Mouse (Mus musculus) midbrain, embryonic 10.5 days (tissue): ENCODE data around the gene Gm21976. TPM values are rescaled to one million over a fixed set of nuclear protein-coding genes. Genes with fewer than 3 reads are reported as not detected.
A peak's percentile ranks its signal among the peaks of the same experiment; 100 is the strongest.

ENCODE experiments used
- DNase-seq: peaks from one replicate; pipeline ENCODE4 v3.0.0-alpha.2; 2017; ENCODE audit warnings: low spot score
- H3K27ac ChIP-seq: fragments of 300-500 bp; sonication (generic); replicated peaks from 2 replicates; pipeline ENCODE4 v1.5.1; 2016; ENCODE audit warnings: mild to moderate bottlenecking
- H3K27me3 ChIP-seq: fragments of 300-500 bp; sonication (generic); 2 replicates; pipeline ENCODE4 v1.6.1; 2016; ENCODE audit warnings: low read depth, mild to moderate bottlenecking; ENCODE audit not compliant: poor library complexity, severe bottlenecking
- H3K36me3 ChIP-seq: fragments of 300-500 bp; sonication (generic); 2 replicates; pipeline ENCODE4 v1.6.1; 2016; ENCODE audit warnings: mild to moderate bottlenecking, moderate library complexity
- H3K4me1 ChIP-seq: fragments of 300-500 bp; sonication (generic); 2 replicates; pipeline ENCODE4 v1.6.1; 2016
- H3K4me3 ChIP-seq: fragments of 300-500 bp; sonication (generic); 2 replicates; pipeline ENCODE4 v1.5.1; 2016; ENCODE audit warnings: mild to moderate bottlenecking, moderate library complexity
- H3K9me3 ChIP-seq: fragments of 300-500 bp; sonication (generic); replicated peaks from 2 replicates; pipeline ENCODE4 v1.6.1; 2016; ENCODE audit warnings: mild to moderate bottlenecking
- WGBS: fragments of 180-500 bp; shearing (Covaris S2); methylation state at CpG from one replicate; pipeline ENCODE4 v1.1.7; 2016; 5-methylcytosine and 5-hydroxymethylcytosine counted together
- polyA plus RNA-seq: library from polyadenylated mRNA; unstranded; fragments of >200 nt; fragmentation: Nextera tagmentation; extraction: Ambion mirVana; gene quantifications from 2 replicates; pipeline ENCODE4 v1.2.1, GENCODE M21; 2016

Gene Gm21976
- polyA plus RNA-seq, 1 experiment from 2014 or later: not detected

- Histone ChIP-seq H3K4me1 (no peaks in the 10 kb centered on the region), H3K27ac (no peak overlapping the region), H3K27me3 (no peaks in the 10 kb centered on the region), H3K4me3 (no peak overlapping the region), H3K9me3 (no peaks in the 10 kb centered on the region), H3K36me3 (peaks cover 63% of the 10 kb centered on the region)
- DNase-seq: no peak
- WGBS: 91% methylated on average over 9 of the region's 9 CpGs
Measured at GRCm38 (mm10) chr13:98274023-98274422, 5.7 kb upstream of the Gm21976 start.

DNA sequence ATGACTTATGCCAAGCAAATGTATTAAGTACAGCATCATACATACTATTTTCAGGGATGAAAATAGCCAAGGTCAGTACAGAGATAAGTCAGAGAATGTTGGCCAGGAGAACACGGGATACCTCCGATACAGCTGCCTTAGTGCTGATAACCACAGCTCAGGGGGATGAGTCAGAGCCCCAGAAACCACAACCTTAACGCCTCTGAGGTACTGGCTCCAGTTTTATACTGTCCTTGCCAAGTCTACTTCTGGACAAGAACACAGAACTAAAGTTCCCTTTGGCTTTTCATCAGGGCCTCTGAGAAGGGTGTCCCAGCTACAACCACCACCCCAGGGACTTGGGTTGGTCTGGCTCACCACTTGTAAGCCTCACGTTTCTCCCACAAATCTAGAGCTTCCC lies 4.0 kb upstream of the Gm21976 start:
- 88% methylated on average over 4 of the region's 4 CpGs for WGBS
- DNase-seq: no peak
- Histone ChIP-seq H3K4me3 (no peak overlapping the region), H3K4me1 (no peaks in the 10 kb centered on the region), H3K27me3 (no peaks in the 10 kb centered on the region), H3K9me3 (no peaks in the 10 kb centered on the region), H3K36me3 (peaks cover 54% of the 10 kb centered on the region), H3K27ac (no peak overlapping the region)

DNA sequence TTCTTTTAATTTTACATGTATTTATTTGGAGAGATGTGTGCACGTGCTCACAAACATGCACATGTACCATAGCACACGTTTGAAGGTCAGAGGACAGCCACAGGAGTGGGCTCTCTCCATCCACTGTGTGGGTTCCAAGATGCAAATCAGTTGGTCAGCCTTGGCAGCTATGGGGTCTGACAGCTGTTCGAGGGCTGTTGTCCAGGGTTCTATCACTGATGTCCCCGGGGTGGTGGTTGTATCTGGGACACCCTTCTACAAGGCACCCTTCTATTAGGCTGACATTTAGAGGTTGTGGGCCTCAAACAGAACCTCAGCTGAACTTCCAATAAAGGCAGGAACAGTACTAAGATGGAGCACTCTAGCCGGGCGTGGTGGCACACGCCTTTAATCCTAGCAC lies 3.4 kb upstream of the Gm21976 start:
- peaks cover 48% of the 10 kb centered on the region for H3K36me3 ChIP-seq
- H3K4me1 ChIP-seq: no peaks in the 10 kb centered on the region
- no peak overlapping the region for H3K4me3 ChIP-seq
- 90% methylated on average over 7 of the region's 7 CpGs for WGBS
- DNase-seq: no peak
- no peaks in the 10 kb centered on the region for H3K9me3 ChIP-seq
- H3K27me3 ChIP-seq: no peaks in the 10 kb centered on the region
- no peak overlapping the region for H3K27ac ChIP-seq

- Histone ChIP-seq H3K9me3 (no peaks in the 10 kb centered on the region), H3K27me3 (no peaks in the 10 kb centered on the region), H3K36me3 (peaks cover 35% of the 10 kb centered on the region), H3K27ac (no peak overlapping the region), H3K4me1 (no peaks in the 10 kb centered on the region), H3K4me3 (no peak overlapping the region)
- no peak for DNase-seq
- 89% methylated on average over 2 of the region's 2 CpGs for WGBS
Measured at GRCm38 (mm10) chr13:98277501-98277900, 2.2 kb upstream of the Gm21976 start.

- Histone ChIP-seq H3K27me3 (no peaks in the 10 kb centered on the region), H3K36me3 (0 out of 2 replicates have a peak, but pooled peaks cover 2% of the 10 kb centered on the region), H3K4me3 (no peak overlapping the region), H3K27ac (no peak overlapping the region), H3K9me3 (no peaks in the 10 kb centered on the region), H3K4me1 (no peaks in the 10 kb centered on the region)
- WGBS: 83% methylated on average over 12 of the region's 12 CpGs
- no peak for DNase-seq
Measured at GRCm38 (mm10) chr13:98280990-98281650, 1.4 kb downstream of the Gm21976 start.

- no peaks in the 10 kb centered on the region for H3K36me3 ChIP-seq
- WGBS: 53% methylated on average over 2 of the region's 2 CpGs
- no peak overlapping the region for H3K4me3 ChIP-seq
Measured at GRCm38 (mm10) chr13:98290719-98291118, 11.0 kb downstream of the Gm21976 start.

GRCm38 (mm10) chr13:98291712-98292111 lies 12.0 kb downstream of the Gm21976 start:
- no peaks in the 10 kb centered on the region for H3K36me3 ChIP-seq
- no peaks in the 10 kb centered on the region for H3K4me1 ChIP-seq
- no peaks in the 10 kb centered on the region for H3K9me3 ChIP-seq
- DNase-seq: no peak
- WGBS: 80% methylated on average over 8 of the region's 8 CpGs
- no peak overlapping the region for H3K27ac ChIP-seq
- no peaks in the 10 kb centered on the region for H3K27me3 ChIP-seq
- no peak overlapping the region for H3K4me3 ChIP-seq

More at GRCm38 (mm10) chr13:98290719-98291118, 11.0 kb downstream of the Gm21976 start:
- no peaks in the 10 kb centered on the region for H3K4me1 ChIP-seq
- H3K9me3 ChIP-seq: no peaks in the 10 kb centered on the region
- H3K27ac ChIP-seq: no peak overlapping the region
- DNase-seq: no peak
- H3K27me3 ChIP-seq: no peaks in the 10 kb centered on the region

DNA sequence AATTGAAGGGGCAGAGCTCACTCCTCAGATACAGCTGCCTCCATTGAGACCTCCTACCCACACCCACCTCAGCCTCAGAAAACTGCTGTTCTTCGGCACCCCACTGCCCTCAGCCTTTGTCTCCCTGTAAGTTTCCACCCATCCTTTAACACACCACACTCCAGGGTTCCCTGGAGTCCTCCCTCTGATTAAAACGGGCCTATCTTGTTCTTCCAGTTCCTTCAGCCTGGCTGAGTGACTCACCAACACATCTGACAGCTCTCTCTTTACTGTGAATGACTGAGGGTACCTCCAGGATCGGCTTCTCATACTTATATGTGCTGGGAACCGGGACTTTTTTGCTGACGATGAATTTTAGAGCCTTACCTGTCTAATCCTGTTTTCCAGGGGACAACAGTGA lies 16.4 kb downstream of the Gm21976 start:
- Histone ChIP-seq H3K4me1 (peaks cover 4% of the 10 kb centered on the region; the same call in 1 of the 2 replicates), H3K36me3 (no peaks in the 10 kb centered on the region), H3K27me3 (no peaks in the 10 kb centered on the region), H3K9me3 (no peaks in the 10 kb centered on the region), H3K4me3 (no peak overlapping the region), H3K27ac (no peak overlapping the region)
- 58% methylated on average over 5 of the region's 5 CpGs for WGBS
- DNase-seq: no peak

DNA sequence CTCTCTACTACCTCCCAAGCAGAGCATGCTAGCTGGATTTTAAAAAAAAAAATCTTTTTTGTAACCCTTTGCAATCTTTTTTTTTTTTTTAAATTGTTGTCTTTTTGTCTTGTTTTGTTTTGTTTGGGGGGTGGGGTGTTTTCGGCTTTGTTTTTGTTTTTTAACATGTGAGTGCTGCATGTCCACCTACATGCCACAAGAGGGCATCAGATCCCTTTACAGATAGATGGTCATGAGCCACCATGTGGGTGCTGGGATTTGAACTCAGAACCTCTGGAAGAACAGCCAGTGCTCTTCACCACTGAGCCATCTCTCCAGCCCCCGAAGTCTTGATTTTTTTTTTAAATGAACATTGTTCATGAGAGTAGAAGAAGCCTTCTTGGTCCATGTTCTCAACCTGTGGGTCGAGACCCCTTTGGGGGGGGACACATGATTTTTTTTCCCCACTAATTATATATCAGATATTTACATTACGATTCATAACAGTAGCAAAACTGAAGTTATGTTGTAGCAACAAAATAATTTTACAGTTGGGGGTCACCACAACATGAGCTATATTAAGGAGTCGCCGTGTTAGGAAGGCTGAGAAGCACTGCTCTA lies 18.3 kb downstream of the Gm21976 start:
- no peak overlapping the region for H3K4me3 ChIP-seq
- peaks cover 4% of the 10 kb centered on the region; the same call in 1 of the 2 replicates for H3K4me1 ChIP-seq
- no peaks in the 10 kb centered on the region for H3K27me3 ChIP-seq
- 92% methylated on average over 6 of the region's 6 CpGs for WGBS
- no peaks in the 10 kb centered on the region for H3K36me3 ChIP-seq
- no peak overlapping the region for H3K27ac ChIP-seq
- DNase-seq: no peak
- H3K9me3 ChIP-seq: no peaks in the 10 kb centered on the region

- Histone ChIP-seq H3K4me3 (peak overlapping the region; percentile 22; the same call in 1 of the 2 replicates), H3K27ac (peak overlapping the region; percentile 72)
Measured at GRCm38 (mm10) chr13:98298833-98299758, 19.4 kb downstream of the Gm21976 start.

DNA sequence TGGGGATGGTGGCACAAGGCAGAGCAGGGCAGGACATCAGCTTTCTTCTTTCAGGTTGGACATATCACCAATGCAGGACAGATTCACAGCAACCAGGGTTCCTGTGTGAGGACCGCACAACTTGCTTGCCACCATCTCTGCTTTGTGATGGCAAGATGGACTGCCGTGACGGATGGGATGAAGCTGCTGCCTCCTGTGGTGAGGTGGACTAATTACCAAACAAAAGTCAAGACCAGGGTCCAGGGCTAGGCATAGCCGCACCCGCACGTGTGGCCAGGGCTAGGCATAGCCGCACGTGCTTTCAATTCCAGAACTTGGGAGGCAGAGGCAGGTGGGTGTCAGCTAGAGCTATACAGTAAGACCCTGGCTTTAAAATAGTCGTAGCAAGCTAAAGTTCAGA lies 25.6 kb downstream of the Gm21976 start:
- no peak for DNase-seq
- H3K4me3 ChIP-seq: no peak overlapping the region
- no peaks in the 10 kb centered on the region for H3K9me3 ChIP-seq
- H3K36me3 ChIP-seq: peaks cover 33% of the 10 kb centered on the region
- H3K27me3 ChIP-seq: no peaks in the 10 kb centered on the region
- WGBS: 91% methylated on average over 9 of the region's 9 CpGs
- no peak overlapping the region for H3K27ac ChIP-seq
- H3K4me1 ChIP-seq: no peaks in the 10 kb centered on the region

More at GRCm38 (mm10) chr13:98298833-98299758, 19.4 kb downstream of the Gm21976 start:
- peak; percentile 85 for DNase-seq
- Histone ChIP-seq H3K4me1 (peaks cover 4% of the 10 kb centered on the region; the same call in 1 of the 2 replicates), H3K36me3 (no peaks in the 10 kb centered on the region), H3K27me3 (no peaks in the 10 kb centered on the region), H3K9me3 (no peaks in the 10 kb centered on the region)
- WGBS: 60% methylated on average over 21 of the region's 21 CpGs

- Histone ChIP-seq H3K4me3 (no peak overlapping the region), H3K27me3 (no peaks in the 10 kb centered on the region), H3K36me3 (peaks cover 44% of the 10 kb centered on the region), H3K4me1 (no peaks in the 10 kb centered on the region), H3K27ac (no peak overlapping the region), H3K9me3 (no peaks in the 10 kb centered on the region)
- 55% methylated on average over 5 of the region's 5 CpGs for WGBS
- DNase-seq: no peak
Measured at GRCm38 (mm10) chr13:98306393-98306792, 26.7 kb downstream of the Gm21976 start.
